Mouse (Mus musculus): ENCODE measurements around the gene Rbp2. TPM values are rescaled to one million over a fixed set of nuclear protein-coding genes. Genes with fewer than 3 reads are reported as not detected.

Gene Rbp2
- polyA plus RNA-seq, 1 experiment from 2014 or later: not detected

GRCm38 (mm10) chr9:98498717-98499268 is 12.9 kb downstream of the Rbp2 start:
- no peak overlapping the region for H3K4me3 ChIP-seq (replicated peaks; ENCODE audit: low read depth, low read length)
- no peaks in the 10 kb centered on the region for H3K27me3 ChIP-seq (ENCODE audit: control insufficient read depth, insufficient read depth, low read length)
- no peak overlapping the region for H3K4me2 ChIP-seq (ENCODE audit: low read length)
- no peak overlapping the region for H3K9ac ChIP-seq (replicated peaks; ENCODE audit: low read length)
- ATAC-seq (ENCODE audit: low FRiP score, low TSS enrichment) (no peak), DNase-seq (no peak)
- no peaks in the 10 kb centered on the region for H3K36me3 ChIP-seq (ENCODE audit: control insufficient read depth, insufficient read depth, low read length)
- H3K27ac ChIP-seq (replicated peaks; ENCODE audit: low read depth, low read length): no peak overlapping the region
- H3K4me1 ChIP-seq (ENCODE audit: control insufficient read depth, insufficient read depth, low read length): peaks cover 7% of the 10 kb centered on the region; the same call in 1 of the 2 replicates
- 83% methylated on average over 17 of the region's 17 CpGs for WGBS
- no peaks in the 10 kb centered on the region for H3K9me3 ChIP-seq (ENCODE audit: control insufficient read depth, low read length)

DNA sequence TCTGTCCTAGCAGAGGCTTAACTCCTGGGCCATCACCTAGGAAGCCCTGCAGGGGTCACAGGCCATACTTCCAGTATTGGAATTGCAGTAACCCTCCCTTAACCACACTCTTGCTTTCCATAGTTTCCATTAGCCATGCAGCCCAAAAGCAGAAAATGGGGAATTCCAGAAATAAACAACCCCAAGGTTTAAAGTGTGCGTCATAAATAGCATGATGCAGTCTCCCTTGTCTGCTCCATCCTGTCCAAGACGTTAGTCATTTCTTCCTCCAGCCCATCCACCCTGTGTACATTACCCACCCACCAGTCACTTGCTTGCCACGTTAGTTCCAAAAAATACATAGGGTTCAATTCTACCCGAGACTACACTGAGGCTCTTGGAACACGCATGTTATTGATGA is 13.7 kb downstream of the Rbp2 start:
- 87% methylated on average over 5 of the region's 5 CpGs for WGBS
- H3K9me3 ChIP-seq (ENCODE audit: control insufficient read depth, low read length): no peaks in the 10 kb centered on the region
- no peaks in the 10 kb centered on the region for H3K36me3 ChIP-seq (ENCODE audit: control insufficient read depth, insufficient read depth, low read length)
- H3K27ac ChIP-seq (replicated peaks; ENCODE audit: low read depth, low read length): no peak overlapping the region
- no peaks in the 10 kb centered on the region for H3K27me3 ChIP-seq (ENCODE audit: control insufficient read depth, insufficient read depth, low read length)
- ATAC-seq (ENCODE audit: low FRiP score, low TSS enrichment): no peak
- H3K4me3 ChIP-seq (replicated peaks; ENCODE audit: low read depth, low read length): no peak overlapping the region
- H3K4me1 ChIP-seq (ENCODE audit: control insufficient read depth, insufficient read depth, low read length): peaks cover 7% of the 10 kb centered on the region; the same call in 1 of the 2 replicates
- H3K9ac ChIP-seq (replicated peaks; ENCODE audit: low read length): no peak overlapping the region
- H3K4me2 ChIP-seq (ENCODE audit: low read length): no peak overlapping the region
- DNase-seq: no peak

DNA sequence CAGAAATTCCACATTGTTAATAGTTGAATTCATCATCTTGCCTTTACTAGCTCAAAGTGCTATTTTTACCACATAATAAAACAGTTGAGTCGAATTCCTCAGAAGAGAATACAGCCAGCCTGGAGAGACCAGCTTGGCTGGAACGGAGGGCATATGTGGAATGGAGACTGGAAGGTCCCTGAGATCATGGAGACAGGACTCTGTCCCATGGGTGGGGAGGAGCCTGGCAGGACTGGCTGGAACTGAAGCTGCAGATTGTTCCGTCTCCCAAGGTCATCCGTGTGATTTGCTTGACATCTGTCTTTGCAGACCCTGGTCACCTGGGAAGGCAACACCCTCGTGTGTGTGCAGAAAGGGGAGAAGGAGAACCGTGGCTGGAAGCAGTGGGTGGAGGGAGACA is 21.6 kb downstream of the Rbp2 start:
- H3K4me1 ChIP-seq (ENCODE audit: control insufficient read depth, insufficient read depth, low read length): no peaks in the 10 kb centered on the region
- DNase-seq (no peak), ATAC-seq (ENCODE audit: low FRiP score, low TSS enrichment) (no peak)
- no peaks in the 10 kb centered on the region for H3K36me3 ChIP-seq (ENCODE audit: control insufficient read depth, insufficient read depth, low read length)
- no peak overlapping the region for H3K4me3 ChIP-seq (replicated peaks; ENCODE audit: low read depth, low read length)
- no peak overlapping the region for H3K9ac ChIP-seq (replicated peaks; ENCODE audit: low read length)
- 77% methylated on average over 6 of the region's 6 CpGs for WGBS
- H3K4me2 ChIP-seq (ENCODE audit: low read length): no peak overlapping the region
- H3K9me3 ChIP-seq (ENCODE audit: control insufficient read depth, low read length): no peaks in the 10 kb centered on the region
- H3K27ac ChIP-seq (replicated peaks; ENCODE audit: low read depth, low read length): no peak overlapping the region
- no peaks in the 10 kb centered on the region for H3K27me3 ChIP-seq (ENCODE audit: control insufficient read depth, insufficient read depth, low read length)

GRCm38 (mm10) chr9:98510363-98511055 is 24.6 kb downstream of the Rbp2 start:
- H3K4me3 ChIP-seq (replicated peaks; ENCODE audit: low read depth, low read length): no peak overlapping the region
- H3K27me3 ChIP-seq (ENCODE audit: control insufficient read depth, insufficient read depth, low read length): no peaks in the 10 kb centered on the region
- no peaks in the 10 kb centered on the region for H3K9me3 ChIP-seq (ENCODE audit: control insufficient read depth, low read length)
- no peaks in the 10 kb centered on the region for H3K4me1 ChIP-seq (ENCODE audit: control insufficient read depth, insufficient read depth, low read length)
- H3K4me2 ChIP-seq (ENCODE audit: low read length): no peak overlapping the region
- H3K36me3 ChIP-seq (ENCODE audit: control insufficient read depth, insufficient read depth, low read length): no peaks in the 10 kb centered on the region
- ATAC-seq (ENCODE audit: low FRiP score, low TSS enrichment): no peak
- H3K27ac ChIP-seq (replicated peaks; ENCODE audit: low read depth, low read length): no peak overlapping the region
- H3K9ac ChIP-seq (replicated peaks; ENCODE audit: low read length): no peak overlapping the region
- no peak for DNase-seq
- WGBS: 88% methylated on average over 6 of the region's 6 CpGs

- 82% methylated on average over 2 of the region's 2 CpGs for WGBS
- H3K27ac ChIP-seq (replicated peaks; ENCODE audit: low read depth, low read length): no peak overlapping the region
- H3K4me2 ChIP-seq (ENCODE audit: low read length): no peak overlapping the region
- no peaks in the 10 kb centered on the region for H3K27me3 ChIP-seq (ENCODE audit: control insufficient read depth, insufficient read depth, low read length)
- DNase-seq (no peak), ATAC-seq (ENCODE audit: low FRiP score, low TSS enrichment) (no peak)
- no peak overlapping the region for H3K9ac ChIP-seq (replicated peaks; ENCODE audit: low read length)
- no peaks in the 10 kb centered on the region for H3K36me3 ChIP-seq (ENCODE audit: control insufficient read depth, insufficient read depth, low read length)
- peaks cover 14% of the 10 kb centered on the region for H3K4me1 ChIP-seq (ENCODE audit: control insufficient read depth, insufficient read depth, low read length)
- no peak overlapping the region for H3K4me3 ChIP-seq (replicated peaks; ENCODE audit: low read depth, low read length)
- H3K9me3 ChIP-seq (ENCODE audit: control insufficient read depth, low read length): no peaks in the 10 kb centered on the region
Measured at GRCm38 (mm10) chr9:98523872-98524271, 38.0 kb downstream of the Rbp2 start.

GRCm38 (mm10) chr9:98524786-98525542 is 39.0 kb downstream of the Rbp2 start:
- no peak overlapping the region for H3K4me2 ChIP-seq (ENCODE audit: low read length)
- no peaks in the 10 kb centered on the region for H3K36me3 ChIP-seq (ENCODE audit: control insufficient read depth, insufficient read depth, low read length)
- no peak overlapping the region for H3K9ac ChIP-seq (replicated peaks; ENCODE audit: low read length)
- H3K4me3 ChIP-seq (replicated peaks; ENCODE audit: low read depth, low read length): no peak overlapping the region
- no peaks in the 10 kb centered on the region for H3K9me3 ChIP-seq (ENCODE audit: control insufficient read depth, low read length)
- 29% methylated on average over 7 of the region's 7 CpGs for WGBS
- peak overlapping the region; percentile 55; the same call in 1 of the 2 replicates for H3K27ac ChIP-seq (replicated peaks; ENCODE audit: low read depth, low read length)
- H3K27me3 ChIP-seq (ENCODE audit: control insufficient read depth, insufficient read depth, low read length): no peaks in the 10 kb centered on the region
- peak; percentile 80 for DNase-seq
- peaks cover 14% of the 10 kb centered on the region for H3K4me1 ChIP-seq (ENCODE audit: control insufficient read depth, insufficient read depth, low read length)
- peak; percentile 74 for ATAC-seq (ENCODE audit: low FRiP score, low TSS enrichment)

GRCm38 (mm10) chr9:98525543-98525924 is 39.6 kb downstream of the Rbp2 start:
- H3K9ac ChIP-seq (replicated peaks; ENCODE audit: low read length): no peak overlapping the region
- H3K4me1 ChIP-seq (ENCODE audit: control insufficient read depth, insufficient read depth, low read length): peaks cover 14% of the 10 kb centered on the region
- H3K36me3 ChIP-seq (ENCODE audit: control insufficient read depth, insufficient read depth, low read length): no peaks in the 10 kb centered on the region
- no peak for DNase-seq
- H3K4me3 ChIP-seq (replicated peaks; ENCODE audit: low read depth, low read length): no peak overlapping the region
- H3K27ac ChIP-seq (replicated peaks; ENCODE audit: low read depth, low read length): no peak overlapping the region; the same call in 1 of the 2 replicates
- H3K9me3 ChIP-seq (ENCODE audit: control insufficient read depth, low read length): no peaks in the 10 kb centered on the region
- no peak for ATAC-seq (ENCODE audit: low FRiP score, low TSS enrichment)
- no peaks in the 10 kb centered on the region for H3K27me3 ChIP-seq (ENCODE audit: control insufficient read depth, insufficient read depth, low read length)
- no peak overlapping the region for H3K4me2 ChIP-seq (ENCODE audit: low read length)
- 26% methylated on average over 7 of the region's 7 CpGs for WGBS

- H3K27ac ChIP-seq (replicated peaks; ENCODE audit: low read depth, low read length): no peak overlapping the region
- DNase-seq (no peak), ATAC-seq (ENCODE audit: low FRiP score, low TSS enrichment) (no peak)
- H3K4me3 ChIP-seq (replicated peaks; ENCODE audit: low read depth, low read length): no peak overlapping the region
- H3K36me3 ChIP-seq (ENCODE audit: control insufficient read depth, insufficient read depth, low read length): no peaks in the 10 kb centered on the region
- H3K4me1 ChIP-seq (ENCODE audit: control insufficient read depth, insufficient read depth, low read length): peaks cover 14% of the 10 kb centered on the region
- H3K27me3 ChIP-seq (ENCODE audit: control insufficient read depth, insufficient read depth, low read length): no peaks in the 10 kb centered on the region
- no peak overlapping the region for H3K4me2 ChIP-seq (ENCODE audit: low read length)
- no peak overlapping the region for H3K9ac ChIP-seq (replicated peaks; ENCODE audit: low read length)
- 89% methylated on average over 7 of the region's 7 CpGs for WGBS
- H3K9me3 ChIP-seq (ENCODE audit: control insufficient read depth, low read length): no peaks in the 10 kb centered on the region
Measured at GRCm38 (mm10) chr9:98527226-98527625, 41.3 kb downstream of the Rbp2 start.

Data from midbrain, embryonic 14.5 days (tissue).